Mouse (Mus musculus): ENCODE data around the gene Bin2.

GRCm38 (mm10) chr15:100698078-100698477, 28.7 kb upstream of the Bin2 start:
- TF ChIP-seq MAFK (IDR thresholded peaks at IDR 0.05; ENCODE audit: insufficient read depth, low read depth, low read length): no peak
- TF ChIP-seq HCFC1 (IDR thresholded peaks at IDR 0.05; ENCODE audit: borderline replicate concordance, insufficient read depth, low read length): no peak
- no peak for TF ChIP-seq CHD2 (IDR thresholded peaks at IDR 0.05; ENCODE audit: low read depth, low read length)
- no peak for TF ChIP-seq ZC3H11A (IDR thresholded peaks at IDR 0.05; ENCODE audit: borderline replicate concordance, low read depth, low read length)
- no peak for TF ChIP-seq ZNF384 (IDR thresholded peaks at IDR 0.05; ENCODE audit: low read depth, low read length)

All from ES-E14 (cell line).